Mouse (Mus musculus) right cerebral cortex, postnatal 36 days (tissue): Measurements from ENCODE around the gene Pld5.

Experiments
- DNase-seq, 2 experiments: peaks; one replicate each; pipeline ENCODE4 v3.0.0; 2022; ENCODE audit warnings: low spot score in 2 of 2, mixed read lengths in 1 of 2

Gene Pld5

DNA sequence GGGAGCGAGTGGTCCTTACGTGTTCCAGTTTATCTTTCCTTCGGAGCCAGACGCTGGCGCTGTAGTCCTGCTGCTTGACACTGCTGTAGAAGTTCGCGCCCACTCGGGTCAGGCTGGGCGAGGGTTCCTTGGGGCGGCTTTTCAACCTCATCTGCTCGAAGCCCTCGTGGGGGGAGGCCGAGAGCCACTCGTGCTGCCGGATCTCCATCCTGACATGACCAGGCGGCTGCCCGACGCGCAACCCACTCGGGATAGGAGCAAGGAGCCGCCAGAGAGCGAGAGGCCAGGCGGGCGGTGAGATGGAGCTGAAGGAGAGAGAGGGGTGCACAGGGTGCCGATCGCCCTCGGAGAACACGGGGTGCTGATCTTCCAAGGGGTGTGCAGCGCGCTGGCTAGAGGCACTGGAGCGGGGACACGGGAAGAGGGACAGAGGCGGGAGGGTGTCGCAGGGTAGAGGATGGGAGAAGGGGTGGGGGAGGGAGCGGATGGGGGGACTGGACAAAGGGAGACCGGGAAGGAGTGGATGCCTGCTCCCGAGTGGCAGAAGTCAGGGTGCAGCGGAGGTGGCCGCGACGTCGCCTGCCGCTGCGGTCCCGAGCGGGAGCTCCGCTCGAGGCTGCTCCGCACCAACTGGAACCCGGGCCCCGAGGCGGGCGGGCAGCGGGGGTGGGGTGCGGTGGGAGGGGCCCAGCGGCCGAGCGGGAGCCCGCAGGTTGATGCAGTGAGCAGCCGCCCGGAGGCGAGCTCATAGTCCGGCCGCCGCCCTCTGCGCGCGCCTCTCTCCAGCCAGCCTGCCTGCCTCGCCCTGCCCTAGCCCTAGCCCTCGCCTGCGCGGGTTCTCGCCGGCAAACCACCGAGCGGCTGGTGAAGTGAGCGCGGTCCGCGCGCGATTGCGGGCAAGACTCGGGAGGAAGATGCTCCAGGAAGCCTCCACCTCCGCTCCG lies at the start of gene Pld5:
Pld5 (minus strand) TSS at position 646 of the 944 bp plus-strand sequence.
- DNase-seq, result peak in 1 of 2 experiments; percentile 19

DNA sequence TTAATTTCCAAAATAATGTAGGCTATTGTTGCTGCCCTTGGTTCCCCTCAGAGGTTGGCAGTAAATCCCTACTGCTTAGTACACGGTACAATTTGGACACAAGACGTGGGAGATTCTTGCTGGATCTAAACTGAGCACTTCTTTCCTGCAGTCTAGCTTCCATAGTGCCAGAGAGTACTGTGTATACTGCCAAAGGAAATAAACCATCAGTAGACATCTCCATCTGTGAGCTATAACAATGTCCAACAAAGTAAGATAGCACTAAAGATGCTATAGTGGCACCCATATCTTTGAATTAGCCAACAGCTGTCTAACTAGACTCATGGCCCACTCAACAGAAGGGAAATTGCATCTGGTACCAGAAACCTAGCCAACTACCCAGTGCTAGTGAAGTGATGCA lies 40.0 kb upstream of the Pld5 start:
- DNase-seq, result no peak

DNA sequence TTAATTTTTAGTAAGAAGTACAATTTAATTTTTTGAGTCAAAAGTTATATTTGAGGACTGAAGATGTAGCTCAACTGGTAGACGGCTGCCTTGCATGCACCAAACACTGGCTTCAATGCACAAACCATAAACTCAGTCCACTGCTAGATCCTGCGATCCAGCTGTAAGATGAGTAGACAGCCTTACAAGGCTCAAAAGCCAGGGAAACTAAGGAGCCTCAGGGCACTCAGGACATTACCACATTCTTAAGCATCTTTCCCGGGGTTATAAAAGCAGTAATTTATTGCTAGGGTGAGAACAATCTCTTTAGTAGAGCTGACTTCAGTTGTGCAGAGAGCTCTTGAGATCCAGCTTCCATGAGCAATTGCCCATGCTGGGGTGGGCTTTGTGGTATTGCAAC lies 35.1 kb upstream of the Pld5 start:
- DNase-seq, result no peak

DNA sequence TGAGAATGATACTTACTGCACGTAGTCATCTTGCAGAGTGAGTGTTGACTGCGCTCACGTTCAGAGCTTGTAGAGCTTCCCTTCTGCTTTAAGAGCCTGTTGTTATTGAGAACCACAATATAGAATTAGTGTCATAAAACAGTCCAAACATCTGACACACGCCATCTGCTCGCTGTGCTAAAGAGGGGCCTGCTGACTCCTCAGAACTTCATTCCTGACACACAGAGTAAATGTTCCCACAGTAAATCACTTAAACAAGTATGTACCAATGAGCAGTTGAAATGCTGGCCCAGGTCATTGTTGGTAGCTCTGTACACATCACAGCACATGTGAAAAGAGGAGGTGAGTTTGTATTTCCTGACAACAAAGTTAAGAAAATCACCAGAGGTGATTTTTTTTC lies 14.3 kb upstream of the Pld5 start:
- no peak for DNase-seq

DNA sequence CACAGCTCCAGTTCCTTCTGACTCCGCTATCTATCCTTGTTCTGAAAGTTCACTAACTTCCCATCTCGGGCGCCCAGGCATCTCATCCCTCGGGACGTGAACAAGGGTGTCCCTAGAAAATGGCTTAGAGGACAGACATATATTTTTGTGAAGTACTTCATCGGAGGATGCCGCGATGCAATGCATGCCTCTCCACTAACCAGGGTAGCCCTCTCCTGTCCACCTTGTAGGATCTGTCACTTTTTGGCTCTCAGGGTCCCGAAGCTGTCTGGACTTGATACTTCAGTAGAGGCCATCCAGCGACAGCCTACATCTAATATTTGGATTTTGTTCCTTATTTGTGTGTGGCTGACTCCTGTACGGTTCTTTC lies 484 bp upstream of the Pld5 start:
- no peak for DNase-seq

DNA sequence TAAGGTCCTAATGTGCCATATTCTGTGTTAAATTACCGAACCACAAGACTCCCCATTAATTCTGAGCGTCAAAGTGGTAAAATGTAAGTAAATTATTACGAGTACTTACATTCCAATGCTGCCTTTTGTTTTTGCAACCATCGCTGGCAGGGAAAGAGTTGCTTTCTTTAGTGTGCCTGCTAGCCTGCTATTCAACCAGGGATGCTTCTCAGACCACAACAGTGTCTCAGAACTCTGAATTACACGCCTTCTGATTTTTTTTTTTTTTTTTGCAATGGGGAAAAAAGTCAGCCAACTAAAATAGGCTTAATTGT lies 26.4 kb downstream of the Pld5 start:
- no peak for DNase-seq

DNA sequence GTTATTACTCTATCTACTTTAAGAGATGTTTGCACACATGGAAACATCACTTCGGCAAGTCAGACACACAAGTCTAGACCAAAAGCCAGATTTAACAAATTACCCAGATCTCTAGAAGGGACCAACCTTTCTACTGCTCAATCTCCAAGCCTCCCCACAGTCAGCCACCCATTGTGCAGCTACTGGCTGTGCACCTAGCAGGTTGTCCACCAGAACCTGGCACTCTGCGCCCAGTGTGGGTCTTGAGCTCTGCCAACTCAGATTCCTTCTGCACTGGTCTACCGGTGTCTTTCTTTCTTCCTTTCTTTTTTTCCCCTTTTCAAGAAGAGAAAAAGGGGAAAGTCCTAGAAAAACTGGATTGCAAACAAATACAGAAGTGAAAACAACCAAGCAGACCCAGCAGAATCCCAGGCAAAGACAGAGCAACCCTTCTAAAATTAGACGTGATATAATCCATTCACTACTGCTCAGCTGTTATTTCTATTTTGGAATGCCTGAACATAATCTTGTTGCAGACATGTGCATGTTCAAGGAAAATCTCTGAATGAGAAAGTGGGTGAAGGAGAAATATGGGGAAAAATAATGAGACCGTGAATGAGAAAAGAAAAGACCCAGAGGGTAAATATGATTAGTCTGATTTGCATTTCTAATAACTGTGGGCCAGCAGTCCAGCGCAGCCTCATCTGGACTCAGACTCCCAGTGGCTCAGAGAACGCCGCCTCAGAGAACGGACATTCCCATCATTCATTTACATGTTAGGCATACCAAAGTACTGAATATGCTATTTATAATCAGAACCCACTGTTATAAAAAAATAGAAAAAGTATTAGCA lies 27.0 kb downstream of the Pld5 start:
- no peak for DNase-seq

DNA sequence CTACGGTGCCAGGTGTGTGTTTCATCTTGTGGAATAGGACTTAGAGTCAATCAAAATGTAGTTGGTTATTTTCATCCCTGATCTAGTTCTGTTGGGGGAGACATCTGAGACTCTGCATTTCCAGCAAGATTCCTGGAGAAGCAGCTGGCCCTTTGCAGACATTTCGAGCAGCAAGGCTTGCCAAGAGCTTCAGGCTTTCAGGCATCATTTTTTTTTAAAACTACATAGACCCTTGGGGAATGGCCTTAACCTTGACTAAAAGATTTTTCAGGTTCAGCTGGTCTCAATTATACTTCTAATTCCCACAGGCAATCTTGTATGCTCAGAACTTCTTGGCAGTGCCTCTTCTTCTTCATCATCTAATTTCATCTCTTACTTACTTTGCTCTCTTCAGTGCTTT lies 35.9 kb downstream of the Pld5 start:
- DNase-seq, result no peak

DNA sequence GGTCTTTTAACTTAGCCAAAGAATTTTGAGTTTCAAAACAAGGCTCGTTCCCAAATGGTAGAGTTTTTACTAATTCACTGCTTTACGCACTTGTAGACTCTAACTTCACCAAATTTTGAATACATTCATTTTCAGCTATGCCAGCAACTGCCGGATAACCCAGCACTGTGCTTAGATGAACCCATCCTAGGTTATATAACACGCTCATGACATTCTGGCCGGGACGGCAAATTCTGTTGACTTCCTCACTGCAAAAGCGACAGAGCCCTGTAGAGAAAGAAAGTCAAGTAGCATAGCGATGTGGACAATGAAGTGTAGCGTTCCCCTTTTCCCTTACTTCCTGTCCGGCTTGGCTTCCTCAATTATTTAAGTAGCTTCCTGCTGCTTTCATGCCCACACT lies 51.3 kb downstream of the Pld5 start:
- no peak for DNase-seq

DNA sequence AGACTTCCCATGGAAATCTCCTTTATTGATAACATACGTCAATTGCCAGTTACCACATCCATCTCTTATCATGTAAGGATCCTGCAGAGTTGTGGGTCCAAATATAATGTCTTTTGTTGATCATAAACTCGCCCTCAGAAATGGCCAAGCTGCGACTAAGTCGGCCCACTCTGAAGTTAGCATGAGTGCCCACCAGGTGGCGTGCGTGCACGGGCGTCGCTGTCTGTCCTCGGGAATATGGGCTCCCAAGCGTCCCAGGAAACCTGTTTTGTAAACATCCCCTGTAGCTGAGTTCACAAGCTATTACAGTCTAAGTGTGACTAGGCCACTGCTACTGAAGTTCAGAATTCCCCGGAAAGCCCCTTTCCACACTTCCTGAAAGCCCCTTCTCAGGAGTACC lies 51.9 kb downstream of the Pld5 start:
- DNase-seq, result peak; percentile 41 to 55

DNA sequence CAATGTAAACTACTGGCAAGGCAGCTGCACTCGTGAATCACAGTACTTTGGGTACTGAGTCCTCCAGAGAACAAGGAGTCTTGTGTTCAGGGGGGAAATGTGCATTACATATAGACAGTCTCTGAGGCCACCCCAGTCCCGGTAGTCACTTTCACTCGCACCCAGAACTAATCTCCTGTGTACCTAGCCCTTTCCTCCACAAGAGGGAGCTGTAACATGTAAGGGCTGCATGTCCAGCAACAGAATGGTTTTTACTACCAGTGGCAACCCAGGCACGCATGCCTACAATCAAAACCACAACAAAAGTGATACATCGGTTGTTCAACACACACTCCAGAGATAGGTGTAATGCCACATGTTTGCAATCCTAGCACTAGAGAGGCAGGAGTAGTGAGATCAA lies 56.9 kb downstream of the Pld5 start:
- DNase-seq, result no peak

DNA sequence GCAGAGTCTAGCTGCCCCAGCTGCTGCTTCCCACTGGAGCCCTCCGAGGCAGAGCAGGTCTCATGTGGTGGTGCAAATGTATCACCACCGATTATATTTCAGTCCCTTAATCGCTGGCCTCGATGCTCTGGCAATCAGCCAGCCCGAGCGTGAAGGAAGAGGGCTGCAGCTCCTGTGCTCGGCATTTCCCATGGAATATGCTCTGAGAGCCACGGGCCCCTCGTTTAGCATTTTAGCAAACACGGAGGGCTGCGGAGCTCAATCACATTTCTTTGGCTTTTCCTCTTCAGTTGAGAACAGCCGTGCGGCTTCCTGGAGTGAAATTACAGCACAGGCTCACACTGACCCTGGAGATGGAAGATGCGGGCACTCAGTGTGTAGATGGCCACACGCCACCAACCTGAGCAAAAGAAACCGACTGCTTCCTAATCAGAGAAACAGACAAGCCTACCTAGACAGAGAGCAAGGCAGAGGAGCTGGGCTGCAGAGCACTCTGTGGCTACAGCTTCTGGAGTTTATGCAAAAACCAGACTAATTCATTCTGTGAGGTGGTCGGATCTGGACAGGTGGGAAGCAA lies 61.4 kb downstream of the Pld5 start:
- DNase-seq, result no peak

DNA sequence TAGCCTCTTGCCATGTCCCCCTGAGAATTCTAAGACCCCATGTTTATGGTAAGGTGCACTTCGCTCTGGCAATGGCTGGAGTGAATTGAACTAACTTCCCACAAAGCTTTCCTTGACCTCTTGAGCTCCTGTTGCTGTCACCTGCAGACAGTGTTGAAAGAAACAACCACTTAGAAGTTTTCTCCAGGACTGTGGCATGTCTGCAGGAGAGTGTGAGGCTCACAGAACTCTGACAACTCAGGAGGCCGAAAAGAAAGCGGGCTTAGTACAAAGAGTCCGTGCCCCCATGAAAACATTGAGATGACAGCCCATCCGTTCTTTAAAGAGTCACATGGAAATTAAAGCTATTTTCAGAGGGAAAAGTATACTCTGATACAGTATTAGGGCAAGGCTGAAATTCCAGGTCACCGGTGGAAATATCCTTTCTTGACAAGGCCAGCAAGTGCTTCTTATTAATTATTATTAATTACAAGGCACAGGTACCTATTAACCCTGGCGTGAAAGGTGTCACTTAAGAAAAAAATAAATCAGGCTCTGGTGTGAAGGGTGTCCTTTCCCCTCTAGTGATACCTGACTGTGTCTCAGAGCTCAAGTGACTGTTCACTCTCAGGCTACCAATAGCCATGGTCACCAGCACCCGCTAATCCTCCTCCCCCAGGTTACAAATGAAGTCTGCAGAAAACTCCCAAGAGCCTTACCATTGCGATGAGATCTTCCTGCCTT lies 62.0 kb downstream of the Pld5 start:
- no peak for DNase-seq

DNA sequence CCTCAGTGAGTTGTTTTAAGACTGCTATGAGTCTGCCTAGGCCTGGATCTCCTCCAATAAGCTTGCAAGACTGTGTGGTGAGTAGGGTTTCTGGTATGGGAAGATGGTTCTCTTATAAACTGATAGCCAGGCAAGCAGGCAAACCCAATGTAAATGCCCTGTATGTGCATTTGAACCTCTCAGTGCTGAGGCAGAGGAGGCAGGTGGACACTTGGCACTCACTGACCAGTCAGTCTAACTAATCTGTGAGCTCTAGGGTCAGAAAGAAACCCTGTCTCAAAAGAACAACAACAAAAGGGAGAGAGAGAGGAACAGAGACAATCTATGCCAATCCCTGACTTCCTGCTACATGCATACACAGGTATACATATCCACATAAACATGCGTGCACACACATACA lies 64.3 kb downstream of the Pld5 start:
- DNase-seq, result no peak

DNA sequence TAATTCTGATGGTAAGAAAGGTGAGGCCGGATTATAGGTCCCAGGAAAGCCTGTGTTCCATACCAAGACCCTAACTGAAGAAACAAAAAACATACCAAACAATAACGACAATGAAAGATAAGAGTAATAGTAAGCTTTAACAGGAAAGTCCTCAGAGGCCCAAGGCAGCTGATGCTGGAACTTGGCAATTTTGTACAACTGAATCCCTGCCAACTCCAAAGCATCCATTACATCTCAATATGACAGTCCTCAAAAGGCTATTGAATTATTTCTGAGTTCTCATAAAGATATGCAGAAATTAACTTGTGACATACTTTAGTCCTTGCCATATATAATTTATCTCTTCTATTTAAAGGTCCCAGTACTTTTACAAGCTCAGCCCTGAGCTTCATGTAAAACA lies 67.1 kb downstream of the Pld5 start:
- DNase-seq, result no peak

DNA sequence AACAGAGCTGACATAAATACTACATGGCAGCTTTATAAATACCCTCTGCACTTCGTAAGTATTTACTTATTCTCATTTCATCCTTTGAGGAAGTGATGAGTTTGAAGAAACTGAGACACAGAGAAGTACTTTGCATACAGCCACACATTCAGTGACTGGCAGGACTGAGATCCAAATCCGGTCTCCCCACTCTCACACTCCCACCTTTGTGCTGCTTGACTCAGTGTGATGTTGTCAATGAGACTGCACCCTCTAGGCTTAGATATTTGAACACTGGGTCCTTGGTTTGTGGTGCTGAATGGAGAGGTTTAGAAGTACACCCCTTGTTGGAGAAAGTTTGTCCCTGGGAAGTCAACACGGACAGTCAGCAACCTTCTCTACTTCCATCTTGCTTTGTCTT lies 72.8 kb downstream of the Pld5 start:
- no peak for DNase-seq

DNA sequence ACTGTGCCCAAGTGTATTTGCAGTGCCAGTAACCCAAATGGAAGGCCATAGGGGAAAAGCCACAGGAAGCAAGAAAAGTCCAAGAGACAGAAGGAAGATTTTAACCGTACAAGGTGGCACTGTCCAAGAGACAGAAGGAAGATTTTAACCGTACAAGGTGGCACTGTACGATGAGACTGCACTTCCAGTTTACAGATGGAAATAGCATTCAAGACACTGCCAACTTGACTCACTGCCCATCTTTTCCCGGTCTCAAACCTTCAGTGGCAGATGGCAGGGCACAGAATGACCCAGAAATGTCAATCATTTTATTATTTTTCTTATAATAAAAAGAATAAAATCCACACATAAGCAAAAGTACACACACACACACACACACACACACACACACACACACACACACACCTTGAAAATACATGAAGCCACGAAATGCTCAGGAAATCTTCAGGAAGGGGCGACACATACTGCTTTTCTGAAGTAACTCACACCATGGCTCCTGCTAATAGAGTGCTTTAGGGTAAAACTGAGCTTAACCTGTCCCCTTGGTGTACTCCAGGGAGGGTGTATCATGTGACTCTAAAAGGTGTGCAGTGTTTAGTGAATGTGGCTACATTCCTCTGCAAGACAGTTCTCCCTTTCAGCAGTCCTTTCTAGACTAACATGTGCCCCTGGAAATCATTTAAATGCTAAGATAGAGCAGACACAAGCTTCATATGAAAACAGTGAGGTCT lies 77.9 kb downstream of the Pld5 start:
- DNase-seq, result no peak

DNA sequence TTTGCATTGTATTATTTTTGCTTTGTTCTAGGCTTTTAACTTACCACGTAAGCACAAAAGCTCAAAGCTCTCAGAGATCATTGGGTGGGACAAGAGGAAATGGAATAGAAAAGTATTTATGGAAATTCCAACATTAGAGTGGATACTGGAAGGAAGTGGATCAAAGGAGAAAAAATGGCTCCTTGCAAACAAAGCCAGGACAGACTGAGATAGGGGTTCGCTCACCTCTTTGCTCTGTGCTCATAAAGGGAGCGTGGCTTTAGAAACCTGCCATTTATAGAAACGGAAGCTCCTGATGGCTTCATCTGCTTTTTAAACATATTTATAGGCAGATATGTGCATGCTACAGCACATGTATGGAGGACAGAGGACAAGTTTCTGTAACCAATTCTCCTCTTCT lies 78.8 kb downstream of the Pld5 start:
- no peak for DNase-seq

DNA sequence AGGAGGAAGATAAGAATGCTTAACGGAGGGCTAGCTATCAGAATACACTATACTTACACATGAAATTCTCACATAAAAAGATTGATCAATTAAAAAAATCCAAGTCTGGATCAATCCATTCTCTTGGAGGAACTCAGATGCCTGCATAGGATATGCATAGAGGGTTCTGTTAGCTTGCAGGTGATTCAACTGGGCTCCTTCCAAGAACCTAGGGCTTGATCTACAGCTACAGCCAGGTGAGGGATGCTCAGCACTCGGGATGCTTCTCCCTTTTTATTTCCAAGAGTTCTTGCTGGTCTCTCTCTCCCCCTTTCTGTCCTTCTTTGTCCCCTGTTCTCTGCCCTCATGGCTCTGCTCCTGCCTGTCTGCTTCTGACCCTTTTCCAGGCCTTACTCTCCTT lies 80.4 kb downstream of the Pld5 start:
- DNase-seq, result no peak

DNA sequence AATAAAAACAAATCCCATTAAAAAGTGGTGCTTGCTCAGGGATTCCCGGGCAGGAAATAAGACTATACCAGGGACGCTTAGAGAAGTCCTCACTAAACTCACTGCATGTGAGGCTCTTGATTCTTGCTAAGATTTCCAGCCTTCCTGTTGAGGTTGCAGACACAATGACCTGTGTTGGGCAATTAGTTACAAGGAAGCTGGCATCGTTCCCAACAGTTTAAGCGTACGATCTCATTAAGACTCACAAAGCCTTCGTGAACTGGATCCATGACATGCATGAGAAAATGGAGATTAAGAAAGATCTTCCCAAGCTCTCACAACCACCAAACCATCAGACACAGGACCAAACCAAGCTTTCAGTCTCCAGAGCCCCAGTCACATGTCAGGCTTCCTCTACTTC lies 91.1 kb downstream of the Pld5 start:
- no peak for DNase-seq

DNA sequence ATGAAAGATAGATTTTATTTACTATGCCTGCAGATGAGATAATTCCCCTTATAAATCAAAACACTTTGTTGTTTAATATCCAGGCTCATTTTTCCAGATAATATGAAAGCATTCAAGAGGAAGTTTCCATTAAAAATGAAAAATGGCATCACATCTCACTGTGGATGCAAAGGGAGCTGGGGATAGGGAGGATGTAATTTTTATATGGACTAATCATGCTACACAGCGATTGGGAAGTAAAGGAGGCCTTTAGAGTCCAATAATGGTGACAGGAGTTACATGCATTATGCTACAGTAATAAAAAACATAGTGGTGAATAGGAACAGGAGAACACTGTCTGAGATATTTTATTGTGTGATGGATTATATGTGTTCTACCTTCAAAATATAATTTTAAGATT lies 100.1 kb downstream of the Pld5 start:
- DNase-seq, result no peak
